Mouse (Mus musculus): ENCODE measurements around the gene BC061212.
"Not testable (repeated sequence)": the region's sequence is repeated elsewhere in the genome, so short reads cannot be mapped to it uniquely, and the experiment has no call there.

The BC061212 gene

DNA sequence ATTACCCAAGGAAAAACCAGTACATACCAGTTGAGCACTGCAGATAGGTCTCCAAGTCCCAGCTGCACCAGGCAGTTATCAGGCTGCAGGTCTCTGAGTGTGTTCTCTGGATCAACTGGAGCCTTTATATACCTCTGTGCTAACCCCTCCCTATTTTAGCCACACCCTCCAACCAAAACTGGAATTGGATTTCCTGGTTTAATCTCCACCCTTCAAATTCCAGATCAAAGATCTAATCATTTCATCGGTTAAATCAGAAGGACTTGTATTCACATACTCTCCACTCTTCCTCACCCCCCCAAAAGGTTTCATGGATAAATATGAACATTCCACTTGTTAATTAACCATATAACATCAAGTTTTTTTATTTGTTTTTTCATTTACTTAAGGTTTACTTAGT lies at the start of gene BC061212:
Gene BC061212 (minus strand): TSS at position 101 of the 400 bp plus-strand sequence.
- DNase-seq (ENCODE audit: low read depth, low spot score): not testable (repeated sequence)

DNA sequence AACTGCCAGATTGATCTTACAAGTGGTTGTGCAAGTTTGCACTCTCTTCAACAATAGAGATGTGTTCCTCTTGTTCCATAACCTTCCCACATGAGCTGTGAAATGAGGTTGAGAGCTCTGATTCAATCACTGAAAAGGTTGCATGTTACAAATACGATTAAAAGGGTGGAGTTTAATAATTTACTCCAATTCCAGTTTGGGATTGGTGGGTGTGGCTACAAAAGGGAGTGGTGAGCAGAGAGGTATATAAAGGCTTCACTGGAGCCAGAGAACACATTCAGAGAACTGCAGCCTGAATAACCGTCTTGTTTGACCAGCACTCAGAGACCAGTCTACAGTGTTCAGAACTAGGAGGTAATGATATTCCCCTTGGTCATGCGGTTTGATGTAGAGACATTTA lies 5.7 kb upstream of the BC061212 start, which contains the start of gene Gm6351:
Gene Gm6351 (plus strand): TSS at position 301 of the 400 bp plus-strand sequence.
- not testable (repeated sequence) for DNase-seq (ENCODE audit: low read depth, low spot score)
